Mouse (Mus musculus): ENCODE measurements around the gene Smtnl2. TPM values are rescaled to one million over a fixed set of nuclear protein-coding genes. Genes with fewer than 3 reads are reported as not detected.

The Smtnl2 gene
- polyA plus RNA-seq, 1 experiment from 2014 or later: 7.0 TPM

GRCm38 (mm10) chr11:72402017-72402416 is 9.5 kb downstream of the Smtnl2 start:
- no peak for ATAC-seq (replicated peaks; ENCODE audit: low FRiP score)
- 77% methylated on average over 5 of the region's 5 CpGs for WGBS

GRCm38 (mm10) chr11:72401068-72401467 is 10.4 kb downstream of the Smtnl2 start:
- Histone ChIP-seq H3K4me2 (ENCODE audit: low read depth, low read length, severe bottlenecking) (no peak overlapping the region), H3K4me3 (ENCODE audit: low read depth, low read length) (no peak overlapping the region), H3K36me3 (ENCODE audit: control insufficient read depth, insufficient read depth, low read length) (no peaks in the 10 kb centered on the region), H3K27ac (ENCODE audit: low read depth, low read length) (no peak overlapping the region), H3K4me1 (replicated peaks; ENCODE audit: control insufficient read depth, insufficient read depth, low read length) (no peaks in the 10 kb centered on the region), H3K27me3 (ENCODE audit: control insufficient read depth, insufficient read depth, low read length) (no peaks in the 10 kb centered on the region), H3K9me3 (ENCODE audit: control insufficient read depth, low read length) (no peaks in the 10 kb centered on the region), H3K9ac (ENCODE audit: low read length) (no peak overlapping the region)
- no peak for ATAC-seq (replicated peaks; ENCODE audit: low FRiP score)
- 90% methylated on average over 12 of the region's 12 CpGs for WGBS
- DNase-seq (ENCODE audit: low spot score): no peak

More at GRCm38 (mm10) chr11:72402017-72402416, 9.5 kb downstream of the Smtnl2 start:
- no peaks in the 10 kb centered on the region for H3K4me1 ChIP-seq (replicated peaks; ENCODE audit: control insufficient read depth, insufficient read depth, low read length)
- H3K36me3 ChIP-seq (ENCODE audit: control insufficient read depth, insufficient read depth, low read length): no peaks in the 10 kb centered on the region
- no peak overlapping the region for H3K4me3 ChIP-seq (ENCODE audit: low read depth, low read length)
- H3K9ac ChIP-seq (ENCODE audit: low read length): no peak overlapping the region
- no peaks in the 10 kb centered on the region for H3K27me3 ChIP-seq (ENCODE audit: control insufficient read depth, insufficient read depth, low read length)
- no peaks in the 10 kb centered on the region for H3K9me3 ChIP-seq (ENCODE audit: control insufficient read depth, low read length)
- H3K27ac ChIP-seq (ENCODE audit: low read depth, low read length): no peak overlapping the region
- DNase-seq (ENCODE audit: low spot score): no peak
- no peak overlapping the region for H3K4me2 ChIP-seq (ENCODE audit: low read depth, low read length, severe bottlenecking)

GRCm38 (mm10) chr11:72397811-72398525 is 13.5 kb downstream of the Smtnl2 start:
- no peaks in the 10 kb centered on the region for H3K27me3 ChIP-seq (ENCODE audit: control insufficient read depth, insufficient read depth, low read length)
- WGBS: 86% methylated on average over 8 of the region's 8 CpGs
- H3K4me1 ChIP-seq (replicated peaks; ENCODE audit: control insufficient read depth, insufficient read depth, low read length): no peaks in the 10 kb centered on the region
- H3K4me2 ChIP-seq (ENCODE audit: low read depth, low read length, severe bottlenecking): no peak overlapping the region
- H3K9me3 ChIP-seq (ENCODE audit: control insufficient read depth, low read length): no peaks in the 10 kb centered on the region
- no peak overlapping the region for H3K9ac ChIP-seq (ENCODE audit: low read length)
- ATAC-seq (replicated peaks; ENCODE audit: low FRiP score) (no peak), DNase-seq (ENCODE audit: low spot score) (no peak)
- no peak overlapping the region for H3K4me3 ChIP-seq (ENCODE audit: low read depth, low read length)
- H3K27ac ChIP-seq (ENCODE audit: low read depth, low read length): no peak overlapping the region
- H3K36me3 ChIP-seq (ENCODE audit: control insufficient read depth, insufficient read depth, low read length): no peaks in the 10 kb centered on the region

GRCm38 (mm10) chr11:72397072-72397471 is 14.4 kb downstream of the Smtnl2 start:
- 90% methylated on average over 10 of the region's 10 CpGs for WGBS
- no peak for DNase-seq (ENCODE audit: low spot score)
- Histone ChIP-seq H3K9me3 (ENCODE audit: control insufficient read depth, low read length) (no peaks in the 10 kb centered on the region), H3K36me3 (ENCODE audit: control insufficient read depth, insufficient read depth, low read length) (no peaks in the 10 kb centered on the region), H3K27me3 (ENCODE audit: control insufficient read depth, insufficient read depth, low read length) (no peaks in the 10 kb centered on the region), H3K4me3 (ENCODE audit: low read depth, low read length) (no peak overlapping the region), H3K9ac (ENCODE audit: low read length) (no peak overlapping the region), H3K4me1 (replicated peaks; ENCODE audit: control insufficient read depth, insufficient read depth, low read length) (no peaks in the 10 kb centered on the region), H3K27ac (ENCODE audit: low read depth, low read length) (no peak overlapping the region), H3K4me2 (ENCODE audit: low read depth, low read length, severe bottlenecking) (no peak overlapping the region)
- no peak for ATAC-seq (replicated peaks; ENCODE audit: low FRiP score)

- H3K4me2 ChIP-seq (ENCODE audit: low read depth, low read length, severe bottlenecking): no peak overlapping the region
- no peaks in the 10 kb centered on the region for H3K9me3 ChIP-seq (ENCODE audit: control insufficient read depth, low read length)
- ATAC-seq (replicated peaks; ENCODE audit: low FRiP score) (no peak), DNase-seq (ENCODE audit: low spot score) (no peak)
- H3K9ac ChIP-seq (ENCODE audit: low read length): no peak overlapping the region
- no peak overlapping the region for H3K4me3 ChIP-seq (ENCODE audit: low read depth, low read length)
- H3K4me1 ChIP-seq (replicated peaks; ENCODE audit: control insufficient read depth, insufficient read depth, low read length): no peaks in the 10 kb centered on the region
- WGBS: 83% methylated on average over 7 of the region's 7 CpGs
- no peak overlapping the region for H3K27ac ChIP-seq (ENCODE audit: low read depth, low read length)
- H3K27me3 ChIP-seq (ENCODE audit: control insufficient read depth, insufficient read depth, low read length): no peaks in the 10 kb centered on the region
- no peaks in the 10 kb centered on the region for H3K36me3 ChIP-seq (ENCODE audit: control insufficient read depth, insufficient read depth, low read length)
Measured at GRCm38 (mm10) chr11:72396621-72397020, 14.9 kb downstream of the Smtnl2 start.

- Histone ChIP-seq H3K9me3 (ENCODE audit: control insufficient read depth, low read length) (no peaks in the 10 kb centered on the region), H3K9ac (ENCODE audit: low read length) (no peak overlapping the region), H3K4me3 (ENCODE audit: low read depth, low read length) (no peak overlapping the region), H3K4me1 (replicated peaks; ENCODE audit: control insufficient read depth, insufficient read depth, low read length) (no peaks in the 10 kb centered on the region), H3K27ac (ENCODE audit: low read depth, low read length) (no peak overlapping the region), H3K36me3 (ENCODE audit: control insufficient read depth, insufficient read depth, low read length) (no peaks in the 10 kb centered on the region), H3K4me2 (ENCODE audit: low read depth, low read length, severe bottlenecking) (no peak overlapping the region), H3K27me3 (ENCODE audit: control insufficient read depth, insufficient read depth, low read length) (no peaks in the 10 kb centered on the region)
- DNase-seq (ENCODE audit: low spot score) (no peak), ATAC-seq (replicated peaks; ENCODE audit: low FRiP score) (no peak)
- 84% methylated on average over 6 of the region's 6 CpGs for WGBS
Measured at GRCm38 (mm10) chr11:72395652-72396051, 15.9 kb downstream of the Smtnl2 start.

GRCm38 (mm10) chr11:72394694-72395093 is 16.8 kb downstream of the Smtnl2 start:
- DNase-seq (ENCODE audit: low spot score) (no peak), ATAC-seq (replicated peaks; ENCODE audit: low FRiP score) (no peak)
- H3K36me3 ChIP-seq (ENCODE audit: control insufficient read depth, insufficient read depth, low read length): no peaks in the 10 kb centered on the region
- H3K4me2 ChIP-seq (ENCODE audit: low read depth, low read length, severe bottlenecking): no peak overlapping the region
- H3K27me3 ChIP-seq (ENCODE audit: control insufficient read depth, insufficient read depth, low read length): no peaks in the 10 kb centered on the region
- no peak overlapping the region for H3K4me3 ChIP-seq (ENCODE audit: low read depth, low read length)
- no peak overlapping the region for H3K27ac ChIP-seq (ENCODE audit: low read depth, low read length)
- no peaks in the 10 kb centered on the region for H3K9me3 ChIP-seq (ENCODE audit: control insufficient read depth, low read length)
- WGBS: 76% methylated on average over 2 of the region's 2 CpGs
- H3K4me1 ChIP-seq (replicated peaks; ENCODE audit: control insufficient read depth, insufficient read depth, low read length): no peaks in the 10 kb centered on the region
- no peak overlapping the region for H3K9ac ChIP-seq (ENCODE audit: low read length)

GRCm38 (mm10) chr11:72393669-72394068 is 17.8 kb downstream of the Smtnl2 start:
- ATAC-seq (replicated peaks; ENCODE audit: low FRiP score) (no peak), DNase-seq (ENCODE audit: low spot score) (no peak)
- WGBS: 65% methylated on average over 5 of the region's 5 CpGs
- H3K9ac ChIP-seq (ENCODE audit: low read length): no peak overlapping the region
- H3K4me1 ChIP-seq (replicated peaks; ENCODE audit: control insufficient read depth, insufficient read depth, low read length): no peaks in the 10 kb centered on the region
- no peak overlapping the region for H3K4me3 ChIP-seq (ENCODE audit: low read depth, low read length)
- no peaks in the 10 kb centered on the region for H3K27me3 ChIP-seq (ENCODE audit: control insufficient read depth, insufficient read depth, low read length)
- no peaks in the 10 kb centered on the region for H3K9me3 ChIP-seq (ENCODE audit: control insufficient read depth, low read length)
- no peaks in the 10 kb centered on the region for H3K36me3 ChIP-seq (ENCODE audit: control insufficient read depth, insufficient read depth, low read length)
- no peak overlapping the region for H3K27ac ChIP-seq (ENCODE audit: low read depth, low read length)
- H3K4me2 ChIP-seq (ENCODE audit: low read depth, low read length, severe bottlenecking): no peak overlapping the region

GRCm38 (mm10) chr11:72393243-72393642 is 18.3 kb downstream of the Smtnl2 start:
- Histone ChIP-seq H3K9me3 (ENCODE audit: control insufficient read depth, low read length) (no peaks in the 10 kb centered on the region), H3K27me3 (ENCODE audit: control insufficient read depth, insufficient read depth, low read length) (no peaks in the 10 kb centered on the region), H3K36me3 (ENCODE audit: control insufficient read depth, insufficient read depth, low read length) (no peaks in the 10 kb centered on the region), H3K4me1 (replicated peaks; ENCODE audit: control insufficient read depth, insufficient read depth, low read length) (no peaks in the 10 kb centered on the region), H3K27ac (ENCODE audit: low read depth, low read length) (no peak overlapping the region), H3K9ac (ENCODE audit: low read length) (no peak overlapping the region), H3K4me3 (ENCODE audit: low read depth, low read length) (no peak overlapping the region), H3K4me2 (ENCODE audit: low read depth, low read length, severe bottlenecking) (no peak overlapping the region)
- DNase-seq (ENCODE audit: low spot score) (no peak), ATAC-seq (replicated peaks; ENCODE audit: low FRiP score) (no peak)
- WGBS: 96% methylated on average over 3 of the region's 3 CpGs

Measured in forebrain, embryonic 11.5 days (tissue).